Mouse (Mus musculus): ENCODE measurements around the gene Zfr.

- TF ChIP-seq GATA1 (IDR thresholded peaks at IDR 0.05; ENCODE audit: low read length) = no peak
- TF ChIP-seq TAL1 (IDR thresholded peaks at IDR 0.05; ENCODE audit: low read length) = no peak
Observed at GRCm38 (mm10) chr15:12088091-12088490, 29.5 kb upstream of the Zfr start.

All from erythroblast, embryonic 14.5 days (primary cell).